Mouse (Mus musculus): Measurements from ENCODE around the gene Gpatch4.

The Gpatch4 gene

GRCm38 (mm10) chr3:88097666-88098065 lies 54.8 kb downstream of the Gpatch4 start:
- no peak for DNase-seq (ENCODE audit: low spot score)

- no peak for DNase-seq (ENCODE audit: low spot score)
Measured at GRCm38 (mm10) chr3:88100251-88100650, 57.3 kb downstream of the Gpatch4 start.

- no peak for DNase-seq (ENCODE audit: low spot score)
Measured at GRCm38 (mm10) chr3:88101736-88102135, 58.8 kb downstream of the Gpatch4 start.

- DNase-seq (ENCODE audit: low spot score): no peak
Measured at GRCm38 (mm10) chr3:88102196-88102595, 59.3 kb downstream of the Gpatch4 start.

GRCm38 (mm10) chr3:88102611-88103010 lies 59.7 kb downstream of the Gpatch4 start:
- DNase-seq (ENCODE audit: low spot score): no peak
